Mouse (Mus musculus) retina, postnatal 7 days (tissue): ENCODE data around the gene Asb14.

Source experiments
- DNase-seq: peaks from one replicate; pipeline ENCODE4 v3.0.0-alpha.2; 2012; ENCODE audit warnings: low read depth, low spot score

Asb14 gene

GRCm38 (mm10) chr14:26960518-26960917 lies 66.2 kb downstream of the Asb14 start:
- DNase-seq = no peak
